Mouse (Mus musculus) kidney, postnatal 4 days (tissue): ENCODE measurements around the gene Gnb4.

Experiments used
- DNase-seq, 2 experiments: peaks; one replicate each; pipeline ENCODE4 v3.0.0; 2021; ENCODE audit warnings: mixed read lengths in 2 of 2

The Gnb4 gene

GRCm38 (mm10) chr3:32611606-32612170, 4.7 kb downstream of the Gnb4 start:
- peak in 1 of 2 experiments; percentile 24 for DNase-seq

GRCm38 (mm10) chr3:32610560-32610959, 5.8 kb downstream of the Gnb4 start:
- DNase-seq = peak; percentile 72 to 76

- no peak for DNase-seq
These were observed 7.2 kb downstream of the Gnb4 start for GRCm38 (mm10) chr3:32609233-32609632.

- DNase-seq = no peak
These were observed 15.3 kb downstream of the Gnb4 start for GRCm38 (mm10) chr3:32601055-32601454.

GRCm38 (mm10) chr3:32599328-32599727, 17.1 kb downstream of the Gnb4 start:
- no peak for DNase-seq

GRCm38 (mm10) chr3:32595080-32595479, 21.3 kb downstream of the Gnb4 start:
- no peak for DNase-seq

- no peak for DNase-seq
These were observed 30.1 kb downstream of the Gnb4 start for GRCm38 (mm10) chr3:32586274-32586673.

GRCm38 (mm10) chr3:32583489-32583888, 32.9 kb downstream of the Gnb4 start:
- DNase-seq = no peak

GRCm38 (mm10) chr3:32581911-32582310, 34.5 kb downstream of the Gnb4 start:
- no peak for DNase-seq

- no peak for DNase-seq
These were observed 35.6 kb downstream of the Gnb4 start for GRCm38 (mm10) chr3:32580738-32581137.

GRCm38 (mm10) chr3:32578772-32579171, 37.6 kb downstream of the Gnb4 start:
- DNase-seq = no peak

GRCm38 (mm10) chr3:32575151-32575550, 41.2 kb downstream of the Gnb4 start:
- peak in 1 of 2 experiments; percentile 9 for DNase-seq

- DNase-seq = no peak
These were observed 42.5 kb downstream of the Gnb4 start for GRCm38 (mm10) chr3:32573881-32574280.

GRCm38 (mm10) chr3:32573086-32573485, 43.3 kb downstream of the Gnb4 start:
- DNase-seq = no peak

- DNase-seq = no peak
These were observed 53.0 kb downstream of the Gnb4 start for GRCm38 (mm10) chr3:32563401-32563800.

GRCm38 (mm10) chr3:32553061-32553460, 63.3 kb downstream of the Gnb4 start:
- DNase-seq = peak; percentile 12 to 37

GRCm38 (mm10) chr3:32538091-32538490, 78.3 kb downstream of the Gnb4 start:
- DNase-seq = no peak

- DNase-seq = peak; percentile 8 to 28
These were observed 78.8 kb downstream of the Gnb4 start for GRCm38 (mm10) chr3:32537556-32537955.

GRCm38 (mm10) chr3:32535692-32536091, 80.7 kb downstream of the Gnb4 start:
- DNase-seq = no peak
